Mouse (Mus musculus) kidney, adult 2 months (tissue): ENCODE data around the gene Csrp3.

Experiments used
- CTCF ChIP-seq: fragments of 200-500 bp; conservative IDR thresholded peaks from 2 replicates; pipeline ENCODE4 v1.5.1; 2011; ENCODE audit warnings: low read depth, mild to moderate bottlenecking, control low read depth, low read length, moderate library complexity, mixed read lengths; ENCODE audit not compliant: insufficient read depth, insufficient read length
- POLR2A ChIP-seq: fragments of 200-500 bp; IDR thresholded peaks from one replicate; pipeline ENCODE4 v1.6.1; 2011; ENCODE audit warnings: low read depth, low read length, control low read depth

DNA sequence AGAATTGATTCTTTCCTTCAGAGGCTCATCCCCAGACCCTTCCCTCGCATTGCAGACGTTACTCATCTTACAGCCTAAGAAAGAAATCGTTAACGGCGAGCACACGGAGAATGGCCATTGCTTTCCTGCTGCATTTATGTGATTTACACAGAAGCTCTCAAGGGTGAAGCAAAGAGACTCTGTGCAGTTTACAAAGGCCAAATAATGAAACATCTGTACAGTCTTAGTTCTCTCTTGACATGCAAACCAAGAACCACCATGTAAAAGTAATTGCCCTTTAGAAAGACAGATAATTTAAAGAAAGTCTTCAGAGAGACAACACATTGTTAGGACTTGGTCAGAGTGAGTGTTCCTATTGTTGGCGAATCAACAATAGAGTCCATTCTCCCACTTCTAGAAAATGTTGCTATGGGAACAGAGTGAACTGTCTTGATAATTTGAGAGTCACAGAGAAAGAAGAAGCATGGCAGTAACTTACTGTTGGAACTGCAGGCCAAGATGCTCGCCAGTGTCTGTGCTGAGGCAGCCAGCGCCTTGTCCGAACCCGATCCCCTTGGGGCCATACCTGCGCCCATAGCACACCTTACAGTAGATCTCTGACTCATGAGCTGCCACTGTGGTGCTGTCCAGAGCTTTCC lies 12.7 kb downstream of the Csrp3 start:
- TF ChIP-seq CTCF (no peak), POLR2A (no peak)
